Mouse (Mus musculus) heart, adult 18-20 months (tissue): ENCODE measurements around the gene Mgat5. TPM values are rescaled to one million over a fixed set of nuclear protein-coding genes. Genes with fewer than 3 reads are reported as not detected.

Experiments used
- DNase-seq, 2 experiments: peaks; one replicate each; pipeline ENCODE4 v3.0.0; 2021 to 2022; ENCODE audit warnings: mixed read lengths in 1 of 2
- total RNA-seq, 2 experiments: library from RNA; stranded (reverse); gene quantifications; 2 replicates each; pipeline ENCODE4 v1.2.3; 2021

Mgat5 gene
- total RNA-seq, 2 experiments from 2014 or later = 13.2 to 15.2 TPM

- DNase-seq = no peak
Measured at GRCm38 (mm10) chr1:127259669-127260068, 54.9 kb downstream of the Mgat5 start.

- DNase-seq = no peak
Measured at GRCm38 (mm10) chr1:127260969-127261368, 56.2 kb downstream of the Mgat5 start.

- no peak for DNase-seq
Measured at GRCm38 (mm10) chr1:127262170-127262837, 57.5 kb downstream of the Mgat5 start.

GRCm38 (mm10) chr1:127267985-127268384, 63.2 kb downstream of the Mgat5 start:
- DNase-seq = no peak

- DNase-seq = no peak
Measured at GRCm38 (mm10) chr1:127269343-127269742, 64.5 kb downstream of the Mgat5 start.

GRCm38 (mm10) chr1:127270273-127271020, 65.6 kb downstream of the Mgat5 start:
- DNase-seq = peak; percentile 21 to 33

GRCm38 (mm10) chr1:127271156-127271555, 66.3 kb downstream of the Mgat5 start:
- peak in 1 of 2 experiments; percentile 40 for DNase-seq

- DNase-seq = peak; percentile 38 to 50
Measured at GRCm38 (mm10) chr1:127273363-127273762, 68.5 kb downstream of the Mgat5 start.

GRCm38 (mm10) chr1:127275572-127276324, 70.9 kb downstream of the Mgat5 start:
- DNase-seq = no peak

GRCm38 (mm10) chr1:127278067-127278466, 73.3 kb downstream of the Mgat5 start:
- DNase-seq = no peak

GRCm38 (mm10) chr1:127280256-127280655, 75.4 kb downstream of the Mgat5 start:
- DNase-seq = no peak

- no peak for DNase-seq
Measured at GRCm38 (mm10) chr1:127284975-127285374, 80.2 kb downstream of the Mgat5 start.

GRCm38 (mm10) chr1:127287505-127287904, 82.7 kb downstream of the Mgat5 start:
- DNase-seq = no peak

GRCm38 (mm10) chr1:127290879-127291278, 86.1 kb downstream of the Mgat5 start:
- no peak for DNase-seq

GRCm38 (mm10) chr1:127291721-127292120, 86.9 kb downstream of the Mgat5 start:
- no peak for DNase-seq

- no peak for DNase-seq
Measured at GRCm38 (mm10) chr1:127293286-127293685, 88.5 kb downstream of the Mgat5 start.

GRCm38 (mm10) chr1:127296815-127297214, 92.0 kb downstream of the Mgat5 start:
- DNase-seq = no peak

GRCm38 (mm10) chr1:127299774-127300173, 95.0 kb downstream of the Mgat5 start:
- no peak for DNase-seq

GRCm38 (mm10) chr1:127301038-127301437, 96.2 kb downstream of the Mgat5 start:
- DNase-seq = no peak

- DNase-seq = no peak
Measured at GRCm38 (mm10) chr1:127302620-127303019, 97.8 kb downstream of the Mgat5 start.

GRCm38 (mm10) chr1:127303791-127304190, 99.0 kb downstream of the Mgat5 start:
- no peak for DNase-seq

GRCm38 (mm10) chr1:127304281-127304680, 99.5 kb downstream of the Mgat5 start:
- DNase-seq = no peak

- DNase-seq = no peak
Measured at GRCm38 (mm10) chr1:127305582-127305981, 100.8 kb downstream of the Mgat5 start.
